Mouse (Mus musculus) G1E (cell line): ENCODE results near the gene Plcb1.

ENCODE experiments used
- CTCF ChIP-seq: IDR thresholded peaks from 2 replicates; pipeline ENCODE4 v1.5.1; 2012; ENCODE audit warnings: low read depth, low read length, inconsistent platforms, mixed read lengths
- POLR2AphosphoS5 ChIP-seq: IDR thresholded peaks from 2 replicates; pipeline ENCODE4 v1.6.1; 2012; ENCODE audit warnings: low read depth, low read length, inconsistent platforms; ENCODE audit not compliant: insufficient replicate concordance
- TAL1 ChIP-seq: conservative IDR thresholded peaks from 2 replicates; pipeline ENCODE4 v1.6.1; 2012; ENCODE audit warnings: low read depth, low read length, inconsistent platforms, mixed read lengths

- TF ChIP-seq CTCF (no peak), TAL1 (no peak), POLR2AphosphoS5 (no peak)
Observed at GRCm38 (mm10) chr2:134913542-134913941, 127.7 kb downstream of the Plcb1 start.
